Mouse (Mus musculus): ENCODE measurements around the gene Vmn1r1. TPM values are rescaled to one million over a fixed set of nuclear protein-coding genes. Genes with fewer than 3 reads are reported as not detected.
A peak's percentile ranks its signal among the peaks of the same experiment; 100 is the strongest.

Vmn1r1 gene
- polyA plus RNA-seq, 1 experiment from 2014 or later, result not detected

DNA sequence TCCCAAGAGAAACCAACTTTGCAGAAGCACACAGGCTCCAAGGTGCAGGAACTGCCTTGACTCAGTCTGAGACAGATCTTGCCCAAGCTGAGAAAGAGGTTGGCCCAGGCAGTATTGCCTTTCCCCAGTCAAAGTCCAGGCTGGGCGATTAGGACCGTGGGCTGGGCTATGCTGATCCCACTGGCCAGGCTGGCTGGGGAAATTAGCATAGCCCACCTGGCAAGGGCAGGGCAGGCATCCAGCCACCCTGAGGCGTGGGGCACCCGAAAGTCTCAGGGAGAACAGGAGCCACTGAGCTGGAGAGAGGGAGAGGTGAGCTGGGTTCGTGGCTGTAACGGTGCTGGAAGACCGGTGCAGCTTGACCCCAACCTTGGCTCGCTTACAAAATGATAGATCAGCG is 24.3 kb downstream of the Vmn1r1 start:
- peaks cover 6% of the 10 kb centered on the region; the same call in 1 of the 2 replicates for H3K4me1 ChIP-seq (ENCODE audit: insufficient read depth)
- H3K27ac ChIP-seq (ENCODE audit: low read depth), result no peak overlapping the region
- DNase-seq (no peak), ATAC-seq (peak; percentile 15; the same call in 1 of the 2 replicates)
- no peaks in the 10 kb centered on the region for H3K9me3 ChIP-seq (ENCODE audit: low read length)
- 37% methylated on average over 9 of the region's 9 CpGs for WGBS (ENCODE audit: insufficient replicate concordance)
- TF ChIP-seq CTCF (IDR thresholded peaks at IDR 0.05; ENCODE audit: low read depth), result no peak
- no peak for TF ChIP-seq EP300 (IDR thresholded peaks at IDR 0.05; ENCODE audit: low read depth)
- no peaks in the 10 kb centered on the region for H3K36me3 ChIP-seq (replicated peaks; ENCODE audit: insufficient read depth, low read length)
- peak overlapping the region; percentile 30 for H3K4me2 ChIP-seq (ENCODE audit: low read depth, low read length)
- H3K27me3 ChIP-seq (ENCODE audit: insufficient read depth, low read length), result no peaks in the 10 kb centered on the region
- no peak overlapping the region for H3K4me3 ChIP-seq (ENCODE audit: low read depth, low read length)
- H3K9ac ChIP-seq (replicated peaks), result no peak overlapping the region

GRCm38 (mm10) chr1:182138172-182138571 is 26.1 kb downstream of the Vmn1r1 start:
- TF ChIP-seq EP300 (IDR thresholded peaks at IDR 0.05; ENCODE audit: low read depth), result no peak
- TF ChIP-seq CTCF (IDR thresholded peaks at IDR 0.05; ENCODE audit: low read depth), result peak; percentile 34; the same call in 1 of the 2 replicates
- no peak for DNase-seq
- Histone ChIP-seq H3K36me3 (replicated peaks; ENCODE audit: insufficient read depth, low read length) (no peaks in the 10 kb centered on the region), H3K27ac (ENCODE audit: low read depth) (no peak overlapping the region), H3K9ac (replicated peaks) (no peak overlapping the region), H3K4me3 (ENCODE audit: low read depth, low read length) (no peak overlapping the region), H3K27me3 (ENCODE audit: insufficient read depth, low read length) (no peaks in the 10 kb centered on the region), H3K4me1 (ENCODE audit: insufficient read depth) (peaks cover 6% of the 10 kb centered on the region; the same call in 1 of the 2 replicates), H3K4me2 (ENCODE audit: low read depth, low read length) (no peak overlapping the region), H3K9me3 (ENCODE audit: low read length) (no peaks in the 10 kb centered on the region)
- WGBS (ENCODE audit: insufficient replicate concordance), result 74% methylated on average over 8 of the region's 8 CpGs
- no peak for ATAC-seq

GRCm38 (mm10) chr1:182137204-182138125 is 26.8 kb downstream of the Vmn1r1 start:
- TF ChIP-seq CTCF (IDR thresholded peaks at IDR 0.05; ENCODE audit: low read depth) (no peak), EP300 (IDR thresholded peaks at IDR 0.05; ENCODE audit: low read depth) (no peak)
- Histone ChIP-seq H3K27me3 (ENCODE audit: insufficient read depth, low read length) (no peaks in the 10 kb centered on the region), H3K4me2 (ENCODE audit: low read depth, low read length) (no peak overlapping the region), H3K27ac (ENCODE audit: low read depth) (no peak overlapping the region), H3K36me3 (replicated peaks; ENCODE audit: insufficient read depth, low read length) (0 out of 2 replicates have a peak, but pooled peaks cover 4% of the 10 kb centered on the region), H3K4me3 (ENCODE audit: low read depth, low read length) (no peak overlapping the region), H3K9ac (replicated peaks) (no peak overlapping the region), H3K9me3 (ENCODE audit: low read length) (no peaks in the 10 kb centered on the region), H3K4me1 (ENCODE audit: insufficient read depth) (peaks cover 6% of the 10 kb centered on the region; the same call in 1 of the 2 replicates)
- WGBS (ENCODE audit: insufficient replicate concordance), result 53% methylated on average over 28 of the region's 28 CpGs
- ATAC-seq, result no peak
- DNase-seq, result no peak

DNA sequence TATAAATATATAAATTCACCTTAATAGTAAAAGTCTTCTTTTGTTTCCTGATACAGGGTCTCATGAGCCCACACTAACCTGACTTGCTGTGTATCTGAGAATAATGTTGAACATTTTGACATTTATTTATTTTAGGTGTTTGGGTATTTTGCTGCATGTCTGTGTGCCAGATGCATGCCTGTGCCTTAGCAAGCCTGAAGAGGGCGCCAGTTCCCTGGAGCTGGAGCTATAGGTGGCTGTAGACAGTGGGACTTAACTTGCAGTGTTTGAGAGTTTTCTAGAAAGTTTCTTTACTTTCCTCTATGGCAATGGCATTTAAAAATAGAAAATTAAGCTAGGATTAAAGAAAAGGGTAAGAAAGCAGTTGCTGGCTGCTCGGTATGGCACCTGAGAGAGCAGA is 33.5 kb downstream of the Vmn1r1 start:
- Histone ChIP-seq H3K27ac (ENCODE audit: low read depth) (no peak overlapping the region), H3K9me3 (ENCODE audit: low read length) (no peaks in the 10 kb centered on the region), H3K36me3 (replicated peaks; ENCODE audit: insufficient read depth, low read length) (peaks cover 26% of the 10 kb centered on the region), H3K4me2 (ENCODE audit: low read depth, low read length) (no peak overlapping the region), H3K4me1 (ENCODE audit: insufficient read depth) (peaks cover 9% of the 10 kb centered on the region), H3K27me3 (ENCODE audit: insufficient read depth, low read length) (no peaks in the 10 kb centered on the region), H3K4me3 (ENCODE audit: low read depth, low read length) (no peak overlapping the region), H3K9ac (replicated peaks) (no peak overlapping the region)
- TF ChIP-seq CTCF (IDR thresholded peaks at IDR 0.05; ENCODE audit: low read depth) (peak; percentile 67), EP300 (IDR thresholded peaks at IDR 0.05; ENCODE audit: low read depth) (no peak)
- DNase-seq (peak; percentile 58), ATAC-seq (no peak)
- WGBS (ENCODE audit: insufficient replicate concordance), result 52% methylated on average over 2 of the region's 2 CpGs

DNA sequence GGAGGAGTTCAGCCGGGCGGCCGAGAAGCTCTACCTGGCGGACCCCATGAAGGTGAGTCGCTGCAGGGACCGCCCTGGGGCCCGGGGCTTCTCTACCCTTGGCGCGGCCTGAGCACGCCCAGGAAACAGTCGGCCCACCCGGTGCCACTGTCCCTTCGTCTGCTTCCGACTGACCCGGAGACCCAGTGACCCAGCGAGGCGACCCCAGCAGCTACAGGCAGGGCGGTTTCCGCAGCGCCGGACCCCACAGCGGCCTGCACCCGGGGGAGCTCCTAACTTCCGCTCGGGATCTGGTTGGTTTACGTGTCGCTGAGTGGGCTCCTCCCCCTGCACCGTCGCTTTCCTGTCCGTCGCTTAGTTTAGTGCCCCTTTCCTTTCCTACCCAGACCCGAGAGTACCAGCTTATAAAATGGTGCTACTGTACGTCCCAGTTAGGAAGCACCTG is 39.3 kb downstream of the Vmn1r1 start:
- ATAC-seq, result peak; percentile 95
- WGBS (ENCODE audit: insufficient replicate concordance), result under 1% methylated on average over 33 of the region's 33 CpGs

DNA sequence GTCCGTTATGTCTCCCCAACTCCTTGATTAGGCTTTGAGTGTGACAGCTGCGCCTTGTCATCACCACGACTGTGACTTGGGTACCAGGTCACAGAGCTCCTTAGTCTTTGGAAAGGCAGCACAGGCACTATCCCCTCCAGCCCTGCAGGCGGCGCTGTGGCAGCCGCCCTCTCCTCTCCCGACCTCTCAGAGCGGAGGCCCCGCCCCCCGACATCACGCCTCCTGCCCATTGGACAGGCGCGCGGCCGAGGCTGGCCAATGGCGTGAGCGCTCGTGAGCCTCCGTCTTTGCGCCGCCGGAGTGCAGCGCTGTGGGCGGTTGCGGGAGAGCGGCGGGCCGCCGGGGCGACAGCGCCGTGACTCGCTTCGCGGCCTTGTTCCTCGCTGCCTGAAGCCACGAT is 39.8 kb downstream of the Vmn1r1 start, which contains the start of gene Srp9:
Gene Srp9, plus strand, starts transcription at position 232 of the 400 bp plus-strand sequence.
- TF ChIP-seq CTCF (IDR thresholded peaks at IDR 0.05; ENCODE audit: low read depth) (peak; percentile 100), EP300 (IDR thresholded peaks at IDR 0.05; ENCODE audit: low read depth) (no peak)
- H3K27ac ChIP-seq (ENCODE audit: low read depth), result peak within 1 kb of the TSS; percentile 91
- H3K36me3 ChIP-seq (replicated peaks; ENCODE audit: insufficient read depth, low read length), result peaks cover 8% of the 10 kb centered on the region
- peak; percentile 99 for DNase-seq
- peak within 1 kb of the TSS; percentile 75 for H3K4me2 ChIP-seq (ENCODE audit: low read depth, low read length)
- under 1% methylated on average over 32 of the region's 37 CpGs for WGBS (ENCODE audit: insufficient replicate concordance)
- peaks cover 13% of the 10 kb centered on the region for H3K4me1 ChIP-seq (ENCODE audit: insufficient read depth)
- H3K4me3 ChIP-seq (ENCODE audit: low read depth, low read length), result peak within 1 kb of the TSS; percentile 80
- H3K9ac ChIP-seq (replicated peaks), result peak within 1 kb of the TSS; percentile 90
- no peaks in the 10 kb centered on the region for H3K9me3 ChIP-seq (ENCODE audit: low read length)
- peak; percentile 99 for ATAC-seq
- no peaks in the 10 kb centered on the region for H3K27me3 ChIP-seq (ENCODE audit: insufficient read depth, low read length)

More for the DNA sequence above, 39.3 kb downstream of the Vmn1r1 start:
- Histone ChIP-seq H3K4me1 (ENCODE audit: insufficient read depth) (peaks cover 13% of the 10 kb centered on the region), H3K36me3 (replicated peaks; ENCODE audit: insufficient read depth, low read length) (peaks cover 13% of the 10 kb centered on the region), H3K27me3 (ENCODE audit: insufficient read depth, low read length) (no peaks in the 10 kb centered on the region), H3K4me2 (ENCODE audit: low read depth, low read length) (peak overlapping the region; percentile 75), H3K9me3 (ENCODE audit: low read length) (no peaks in the 10 kb centered on the region), H3K27ac (ENCODE audit: low read depth) (peak overlapping the region; percentile 91), H3K9ac (replicated peaks) (peak overlapping the region; percentile 90), H3K4me3 (ENCODE audit: low read depth, low read length) (peak overlapping the region; percentile 80)
- TF ChIP-seq CTCF (IDR thresholded peaks at IDR 0.05; ENCODE audit: low read depth) (no peak), EP300 (IDR thresholded peaks at IDR 0.05; ENCODE audit: low read depth) (no peak)
- DNase-seq, result peak; percentile 90

Measured in liver, postnatal 0 days (tissue).